Comparison of ENCODE assay signal across 30 mouse cellular contexts in genomic region chr3:107656888-107657287, GRCm38 (mm10). TPM values are rescaled to one million over a fixed set of nuclear protein-coding genes. Genes with fewer than 3 reads are reported as not detected.
"Had no signal": no experiment of that assay in that cellular context is flagged by ENCODE, and none has a peak within 500 bp of the region (broad histone marks: within the 10 kb centered on the region; RNA-seq: fewer than 3 reads in every experiment).

No protein-coding gene starts in this region.

- H3K4me3 ChIP-seq: limb, embryonic 12.5 days; limb, embryonic 15.5 days; megakaryocyte, embryonic 14.5 days; midbrain, embryonic 10.5 days; midbrain, embryonic 13.5 days; neural tube, embryonic 13.5 days; stomach, embryonic 15.5 days had no signal

- ATAC-seq: liver, postnatal 0 days; lung, postnatal 0 days; midbrain, embryonic 13.5 days had no signal

- H3K4me2 ChIP-seq: limb, embryonic 12.5 days; limb, embryonic 15.5 days; liver, embryonic 11.5 days; lung, embryonic 14.5 days; midbrain, embryonic 13.5 days; neural tube, embryonic 13.5 days; stomach, embryonic 15.5 days had no signal

- H3K4me1 ChIP-seq: limb, embryonic 12.5 days; limb, embryonic 15.5 days; megakaryocyte, embryonic 14.5 days; midbrain, embryonic 10.5 days; midbrain, embryonic 13.5 days; neural tube, embryonic 13.5 days; stomach, embryonic 15.5 days had no signal

- H3K9ac ChIP-seq: limb, embryonic 12.5 days; limb, embryonic 15.5 days; liver, embryonic 14.5 days; liver, postnatal 0 days; lung, embryonic 14.5 days; midbrain, embryonic 13.5 days; neural tube, embryonic 13.5 days; stomach, embryonic 15.5 days had no signal

- H3K27ac ChIP-seq: limb, embryonic 12.5 days; limb, embryonic 15.5 days; liver, embryonic 14.5 days; midbrain, embryonic 10.5 days; midbrain, embryonic 13.5 days; neural tube, embryonic 13.5 days; stomach, embryonic 15.5 days had no signal

- H3K27me3 ChIP-seq: limb, embryonic 12.5 days; limb, embryonic 15.5 days; megakaryocyte, embryonic 14.5 days; midbrain, embryonic 13.5 days; neural tube, embryonic 13.5 days; stomach, embryonic 15.5 days had no signal

- H3K9me3 ChIP-seq: limb, embryonic 12.5 days; limb, embryonic 15.5 days; megakaryocyte, embryonic 14.5 days; midbrain, embryonic 10.5 days; midbrain, embryonic 13.5 days; neural tube, embryonic 13.5 days; stomach, embryonic 15.5 days had no signal

- DNase-seq: kidney, adult 2 months; kidney, postnatal 10 days; kidney, postnatal 4 days; left cerebral cortex, postnatal 4 days; liver, postnatal 0 days; lung, embryonic 14.5 days; retina, postnatal 1 day; right cerebral cortex, postnatal 25 days; spleen, adult 18-20 months; thymus, adult 18-20 months; thymus, postnatal 36 days had no signal

RNA-seq across cellular contexts. Expression of gene Gm10961, which starts 25.8 kb away (rescaled TPM):
- total RNA-seq: layer of hippocampus, adult 18-20 months; layer of hippocampus, postnatal 14 days; left cerebral cortex, adult 8-10 months; left cerebral cortex, postnatal 14 days; left cerebral cortex, postnatal 4 days; midbrain, postnatal 0 days; neutrophil, adult 5-6 weeks had no signal
- polyA plus RNA-seq: intestine, postnatal 0 days; kidney, adult 2 months; kidney, embryonic 14.5 days; limb, embryonic 12.5 days; limb, embryonic 15.5 days; liver, embryonic 11.5 days; liver, embryonic 14.5 days; liver, postnatal 0 days; lung, embryonic 14.5 days; lung, postnatal 0 days; midbrain, embryonic 10.5 days; midbrain, embryonic 13.5 days; midbrain, postnatal 0 days; neural tube, embryonic 13.5 days; stomach, embryonic 15.5 days; testis, adult 2 months had no signal
